Mouse (Mus musculus) neural tube, embryonic 13.5 days (tissue): ENCODE data around the gene P2rx1. TPM values are rescaled to one million over a fixed set of nuclear protein-coding genes. Genes with fewer than 3 reads are reported as not detected.

Experiments used
- ATAC-seq: fragments of 200-750 bp; cut with Nextera tagmentation; 2 replicates; pipeline ENCODE4 v1.8.0; 2017; ENCODE audit warnings: low read depth, mild to moderate bottlenecking, moderate TSS enrichment, moderate library complexity
- H3K27ac ChIP-seq: fragments of 300-500 bp; sonication (generic); replicated peaks from 2 replicates; pipeline ENCODE4 v1.5.1; 2015; ENCODE audit warnings: moderate library complexity, mild to moderate bottlenecking, inconsistent platforms
- H3K27me3 ChIP-seq: fragments of 300-500 bp; sonication (generic); 2 replicates; pipeline ENCODE4 v1.6.1; 2015; ENCODE audit warnings: mild to moderate bottlenecking, inconsistent platforms
- H3K36me3 ChIP-seq: fragments of 300-500 bp; sonication (generic); 2 replicates; pipeline ENCODE4 v1.6.1; 2015; ENCODE audit warnings: mild to moderate bottlenecking, inconsistent platforms
- H3K4me1 ChIP-seq: fragments of 300-500 bp; sonication (generic); replicated peaks from 2 replicates; pipeline ENCODE4 v1.6.1; 2015; ENCODE audit warnings: inconsistent platforms
- H3K4me2 ChIP-seq: fragments of 300-500 bp; sonication (generic); 2 replicates; pipeline ENCODE4 v1.6.1; 2015; ENCODE audit warnings: inconsistent platforms, mild to moderate bottlenecking, moderate library complexity
- H3K4me3 ChIP-seq: fragments of 300-500 bp; sonication (generic); 2 replicates; pipeline ENCODE4 v1.5.1; 2015; ENCODE audit warnings: mild to moderate bottlenecking, inconsistent platforms
- H3K9ac ChIP-seq: fragments of 300-500 bp; sonication (generic); 2 replicates; pipeline ENCODE4 v1.6.1; 2015; ENCODE audit warnings: moderate library complexity, mild to moderate bottlenecking, inconsistent platforms
- H3K9me3 ChIP-seq: fragments of 300-500 bp; sonication (generic); 2 replicates; pipeline ENCODE4 v1.6.1; 2016; ENCODE audit warnings: inconsistent platforms
- WGBS: fragments of 180-500 bp; shearing (Covaris S2); methylation state at CpG from one replicate; pipeline ENCODE4 v1.1.7; 2015; 5-methylcytosine and 5-hydroxymethylcytosine counted together
- polyA plus RNA-seq: library from polyadenylated mRNA; unstranded; fragments of >200 nt; fragmentation: Nextera tagmentation; extraction: Ambion mirVana; gene quantifications from 2 replicates; pipeline ENCODE4 v1.2.1, GENCODE M21; 2015

Gene P2rx1
- polyA plus RNA-seq, 1 experiment from 2014 or later = 0.38 TPM

DNA sequence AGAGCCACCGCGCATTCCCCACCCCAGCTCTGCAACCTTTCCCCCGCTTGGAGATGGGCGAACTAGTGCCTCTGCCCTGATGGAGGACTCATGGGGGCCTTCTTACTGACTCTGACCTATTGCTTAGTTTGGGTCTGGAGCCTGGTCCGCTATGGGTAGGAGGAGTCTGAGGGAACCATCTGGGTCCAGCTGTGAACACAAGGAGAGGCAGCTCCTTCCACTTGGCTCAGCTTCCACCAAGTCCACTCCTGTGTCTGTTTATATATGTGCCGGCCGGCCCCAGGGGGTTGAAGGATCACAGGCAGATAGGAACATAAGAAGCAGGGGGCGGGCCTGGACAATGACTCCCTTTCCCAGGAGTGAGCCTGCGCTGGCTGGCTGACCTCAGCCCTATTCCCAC lies 6.9 kb upstream of the P2rx1 start:
- H3K9me3 ChIP-seq = no peaks in the 10 kb centered on the region
- WGBS = 69% methylated on average over 9 of the region's 9 CpGs
- no peak for ATAC-seq

DNA sequence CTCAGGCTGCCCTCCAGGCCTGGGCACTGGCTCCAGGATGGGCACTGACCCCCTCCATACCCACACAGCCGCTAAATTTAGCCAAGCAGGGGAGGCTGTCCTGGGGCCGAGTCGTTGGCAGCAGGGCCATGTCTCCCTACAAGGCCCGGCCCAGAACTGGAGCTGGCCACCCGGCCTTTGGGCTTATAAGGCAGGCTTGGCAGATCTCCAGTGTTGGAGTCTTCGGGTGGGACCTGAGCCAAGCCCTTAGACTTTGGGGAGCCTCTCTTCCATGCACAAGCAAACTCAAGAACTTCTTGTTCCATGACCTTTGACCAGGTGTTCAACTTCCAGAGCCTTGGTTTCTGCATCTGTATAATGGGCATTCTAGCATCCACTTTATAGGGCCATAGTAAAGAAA lies 2.6 kb upstream of the P2rx1 start:
- Histone ChIP-seq H3K4me3 (no peak overlapping the region), H3K27me3 (no peaks in the 10 kb centered on the region), H3K27ac (no peak overlapping the region), H3K4me1 (no peaks in the 10 kb centered on the region), H3K9me3 (no peaks in the 10 kb centered on the region), H3K9ac (no peak overlapping the region), H3K4me2 (no peak overlapping the region), H3K36me3 (no peaks in the 10 kb centered on the region)
- 91% methylated on average over 6 of the region's 6 CpGs for WGBS
- ATAC-seq = no peak

More for the DNA sequence above, 6.9 kb upstream of the P2rx1 start:
- no peak overlapping the region for H3K4me3 ChIP-seq
- H3K36me3 ChIP-seq = no peaks in the 10 kb centered on the region
- H3K9ac ChIP-seq = no peak overlapping the region
- no peaks in the 10 kb centered on the region; the same call in 1 of the 2 replicates for H3K4me1 ChIP-seq
- no peak overlapping the region for H3K4me2 ChIP-seq
- no peaks in the 10 kb centered on the region for H3K27me3 ChIP-seq
- H3K27ac ChIP-seq = no peak overlapping the region

DNA sequence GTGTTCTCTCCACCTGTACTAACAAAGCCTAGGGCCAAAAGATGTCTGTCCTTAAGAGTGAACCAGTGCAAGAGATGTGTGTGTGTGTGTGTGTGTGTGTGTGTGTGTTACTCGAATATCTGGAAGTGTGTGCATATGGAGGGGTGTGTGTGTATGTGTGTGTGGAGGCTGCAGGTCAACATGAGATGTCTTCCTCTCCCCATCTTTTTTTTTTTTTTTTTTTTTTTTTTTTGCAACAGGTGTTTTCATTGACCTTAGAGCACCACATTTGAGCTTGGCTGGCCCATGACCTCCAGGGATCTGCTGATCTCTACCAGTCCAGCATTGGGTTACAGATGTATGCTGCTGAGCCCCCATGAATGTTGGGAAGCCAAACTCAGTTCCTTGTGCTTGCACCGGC lies 2.1 kb upstream of the P2rx1 start:
- Histone ChIP-seq H3K4me2 (no peak overlapping the region), H3K27me3 (no peaks in the 10 kb centered on the region), H3K9me3 (no peaks in the 10 kb centered on the region), H3K4me1 (no peaks in the 10 kb centered on the region), H3K27ac (no peak overlapping the region), H3K36me3 (no peaks in the 10 kb centered on the region), H3K4me3 (no peak overlapping the region), H3K9ac (no peak overlapping the region)
- WGBS = 94% methylated on average over 2 of the region's 2 CpGs
- no peak for ATAC-seq

DNA sequence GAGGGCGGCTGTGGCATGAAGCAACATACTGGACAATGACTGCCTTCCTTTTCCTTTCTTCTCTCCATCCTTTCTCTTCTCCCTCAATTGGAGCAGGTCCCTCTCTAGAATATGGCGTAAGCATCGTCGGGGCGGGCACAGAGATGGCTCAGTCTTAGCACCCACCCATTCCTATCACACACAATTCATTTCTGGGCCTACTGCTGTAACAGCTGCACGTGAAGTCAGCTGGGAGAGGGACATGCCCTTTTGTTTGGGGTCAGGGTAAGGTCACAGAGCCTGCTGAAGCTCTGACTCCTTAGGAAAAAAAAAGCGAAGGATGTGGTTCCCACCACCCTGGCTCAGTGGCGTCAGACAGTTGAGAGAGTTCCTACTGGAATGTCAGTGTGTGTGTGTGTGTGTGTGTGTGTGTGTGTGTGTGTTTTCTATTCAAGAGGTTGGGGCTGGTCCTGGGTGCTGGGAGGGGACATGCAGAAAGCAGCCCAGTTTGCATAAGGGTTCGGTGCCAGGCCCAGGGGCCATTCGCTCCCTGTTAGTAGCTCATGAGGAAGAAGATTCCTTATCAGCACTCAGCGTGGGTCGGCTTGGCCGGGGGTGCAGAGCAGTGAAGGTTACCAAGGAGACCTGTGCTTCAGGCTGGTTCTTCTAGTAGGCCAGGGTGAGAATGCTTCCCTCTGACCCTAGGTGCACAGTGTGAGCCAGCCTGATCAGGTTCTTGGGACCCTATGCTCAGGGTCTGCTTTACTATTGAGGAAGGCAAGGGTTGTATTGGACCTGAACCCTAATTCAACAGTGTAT lies 1.2 kb upstream of the P2rx1 start:
- ATAC-seq = no peak
- WGBS = 71% methylated on average over 13 of the region's 13 CpGs

DNA sequence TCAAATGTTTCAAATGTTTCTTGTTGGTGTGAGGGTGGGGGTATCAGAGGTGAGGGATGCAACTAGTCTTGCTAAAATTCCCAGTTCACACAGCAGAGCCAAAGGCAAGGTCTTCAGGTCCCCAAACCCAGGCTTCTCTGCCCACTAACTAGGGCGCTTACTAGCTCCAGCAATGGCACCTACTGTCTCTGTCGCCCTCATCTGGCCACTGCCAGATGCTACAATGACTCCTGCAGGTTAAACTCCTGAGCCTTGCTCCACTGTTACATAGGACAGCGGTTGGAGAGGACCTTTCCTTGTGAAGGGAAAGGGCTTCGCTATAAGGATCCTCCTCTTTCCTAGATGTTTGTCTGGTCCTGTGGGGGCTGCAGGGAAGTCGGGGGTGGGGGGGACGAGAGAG lies 2.1 kb downstream of the P2rx1 start:
- no peaks in the 10 kb centered on the region for H3K36me3 ChIP-seq
- 16% methylated on average over 6 of the region's 6 CpGs for WGBS
- no peaks in the 10 kb centered on the region for H3K9me3 ChIP-seq
- H3K4me1 ChIP-seq = no peaks in the 10 kb centered on the region
- H3K4me2 ChIP-seq = no peak overlapping the region
- no peak overlapping the region for H3K9ac ChIP-seq
- H3K27me3 ChIP-seq = no peaks in the 10 kb centered on the region
- no peak for ATAC-seq
- H3K4me3 ChIP-seq = no peak overlapping the region
- H3K27ac ChIP-seq = no peak overlapping the region

More for the DNA sequence above, 1.2 kb upstream of the P2rx1 start:
- Histone ChIP-seq H3K36me3 (no peaks in the 10 kb centered on the region), H3K9ac (no peak overlapping the region), H3K4me2 (no peak overlapping the region), H3K4me3 (no peak overlapping the region), H3K9me3 (no peaks in the 10 kb centered on the region), H3K4me1 (no peaks in the 10 kb centered on the region), H3K27ac (no peak overlapping the region), H3K27me3 (no peaks in the 10 kb centered on the region)

DNA sequence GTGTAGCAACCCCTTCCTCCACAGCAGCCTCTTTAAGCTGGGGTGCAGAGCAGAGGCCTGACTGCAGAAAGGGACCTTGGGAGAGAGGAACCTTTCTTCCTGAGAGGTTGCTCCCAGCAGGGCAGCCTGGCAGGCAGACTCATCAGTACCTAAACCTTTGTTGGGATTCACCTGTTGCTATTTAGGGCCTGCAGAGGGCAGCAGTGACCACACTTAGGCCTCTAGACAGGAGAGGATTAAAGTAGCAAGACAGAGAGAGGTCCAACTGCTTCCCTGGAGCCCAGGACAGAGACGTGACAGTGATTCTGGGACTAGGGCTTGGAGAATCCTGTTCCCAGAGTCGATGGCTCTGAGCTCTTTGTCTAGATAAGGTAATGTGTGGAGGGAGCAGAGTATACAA lies 7.5 kb downstream of the P2rx1 start:
- Histone ChIP-seq H3K9me3 (no peaks in the 10 kb centered on the region), H3K4me2 (no peak overlapping the region), H3K27me3 (peaks cover 8% of the 10 kb centered on the region), H3K9ac (no peak overlapping the region), H3K36me3 (no peaks in the 10 kb centered on the region), H3K4me1 (no peaks in the 10 kb centered on the region), H3K4me3 (no peak overlapping the region), H3K27ac (no peak overlapping the region)
- ATAC-seq = no peak
- 3% methylated on average over 2 of the region's 2 CpGs for WGBS

DNA sequence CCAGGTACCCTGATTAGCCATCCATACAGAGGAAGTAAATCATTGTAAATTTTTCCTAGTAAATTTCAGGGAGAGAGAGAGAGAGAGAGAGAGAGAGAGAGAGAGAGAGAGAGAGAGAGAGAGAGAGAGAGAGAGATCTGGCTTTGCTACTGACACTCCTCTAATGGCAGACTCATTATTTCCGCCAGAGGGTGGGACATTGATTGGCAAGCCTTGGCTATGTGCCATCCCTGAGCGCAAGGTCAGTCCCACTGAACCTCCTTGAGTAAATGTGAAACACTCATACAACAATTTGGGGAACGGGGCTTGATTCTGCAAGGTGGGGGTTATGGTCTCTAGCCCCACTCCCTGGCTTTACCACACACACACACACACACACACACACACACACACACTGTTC lies 8.2 kb downstream of the P2rx1 start:
- peaks cover 8% of the 10 kb centered on the region for H3K27me3 ChIP-seq
- H3K9me3 ChIP-seq = no peaks in the 10 kb centered on the region
- no peaks in the 10 kb centered on the region for H3K36me3 ChIP-seq
- no peak for ATAC-seq
- no peak overlapping the region for H3K9ac ChIP-seq
- no peak overlapping the region for H3K4me3 ChIP-seq
- no peak overlapping the region for H3K4me2 ChIP-seq
- H3K27ac ChIP-seq = no peak overlapping the region
- WGBS = 81% methylated on average over 3 of the region's 3 CpGs
- no peaks in the 10 kb centered on the region for H3K4me1 ChIP-seq

DNA sequence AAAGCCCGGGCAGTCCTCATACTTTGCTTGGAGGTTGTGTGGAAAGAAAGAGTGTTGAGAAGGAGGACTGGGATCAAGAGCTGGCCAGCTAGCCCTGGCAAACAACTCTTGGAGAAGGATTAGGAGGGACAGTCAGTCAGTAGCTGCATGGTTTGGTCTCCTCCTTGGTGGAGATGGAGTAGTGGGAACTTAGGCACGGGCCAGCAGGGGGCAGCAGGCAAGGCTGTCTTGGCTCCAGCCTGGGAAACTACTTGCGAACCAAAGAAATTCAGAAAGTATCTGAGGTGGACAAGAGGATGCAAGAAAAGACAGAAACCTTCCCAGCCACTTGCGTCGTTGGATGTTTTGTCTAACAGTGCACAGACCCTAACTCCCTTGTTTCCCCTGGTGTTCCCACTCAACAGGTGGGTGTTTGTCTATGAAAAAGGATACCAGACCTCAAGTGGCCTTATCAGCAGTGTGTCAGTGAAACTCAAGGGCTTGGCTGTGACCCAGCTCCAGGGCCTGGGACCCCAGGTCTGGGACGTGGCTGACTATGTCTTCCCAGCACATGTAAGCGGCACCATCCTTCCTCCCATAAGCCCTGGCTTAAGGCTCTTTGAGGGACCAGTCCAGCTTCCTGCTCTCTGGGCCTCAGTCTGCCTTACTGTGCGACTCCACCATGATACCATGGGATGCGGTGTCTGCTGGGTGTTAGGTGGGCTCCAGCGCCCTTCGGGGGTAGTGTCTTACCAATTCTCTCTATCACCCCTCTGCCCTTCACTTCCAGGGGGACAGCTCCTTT lies 9.0 kb downstream of the P2rx1 start:
- H3K27me3 ChIP-seq = peaks cover 8% of the 10 kb centered on the region
- WGBS = 65% methylated on average over 11 of the region's 11 CpGs
- no peak overlapping the region for H3K27ac ChIP-seq
- ATAC-seq = no peak
- no peak overlapping the region for H3K4me3 ChIP-seq
- no peaks in the 10 kb centered on the region for H3K9me3 ChIP-seq
- no peaks in the 10 kb centered on the region for H3K36me3 ChIP-seq
- no peak overlapping the region for H3K9ac ChIP-seq
- no peak overlapping the region for H3K4me2 ChIP-seq
- no peaks in the 10 kb centered on the region for H3K4me1 ChIP-seq

DNA sequence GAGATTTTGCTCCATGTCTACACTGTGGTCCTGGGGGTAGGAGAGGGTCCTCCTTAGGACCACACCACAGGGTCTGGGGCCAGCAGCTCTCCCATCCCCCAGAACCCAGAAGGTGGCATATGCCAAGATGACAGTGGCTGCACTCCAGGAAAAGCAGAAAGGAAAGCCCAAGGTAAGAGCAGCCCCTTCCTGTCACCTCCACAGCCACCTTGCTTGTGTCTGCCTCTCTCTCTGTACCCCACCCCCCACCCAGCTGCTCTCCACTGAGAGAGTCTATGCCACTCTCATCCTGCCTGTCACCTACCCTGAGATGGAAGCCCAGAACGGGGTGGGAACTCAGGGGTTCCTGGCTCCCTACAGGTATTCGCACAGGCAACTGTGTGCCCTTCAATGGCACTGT lies 9.9 kb downstream of the P2rx1 start:
- Histone ChIP-seq H3K9ac (no peak overlapping the region), H3K4me1 (no peaks in the 10 kb centered on the region), H3K27ac (no peak overlapping the region), H3K27me3 (peaks cover 8% of the 10 kb centered on the region), H3K4me2 (no peak overlapping the region), H3K4me3 (no peak overlapping the region), H3K9me3 (no peaks in the 10 kb centered on the region), H3K36me3 (no peaks in the 10 kb centered on the region)
- no peak for ATAC-seq
- 66% methylated on average over 2 of the region's 2 CpGs for WGBS

DNA sequence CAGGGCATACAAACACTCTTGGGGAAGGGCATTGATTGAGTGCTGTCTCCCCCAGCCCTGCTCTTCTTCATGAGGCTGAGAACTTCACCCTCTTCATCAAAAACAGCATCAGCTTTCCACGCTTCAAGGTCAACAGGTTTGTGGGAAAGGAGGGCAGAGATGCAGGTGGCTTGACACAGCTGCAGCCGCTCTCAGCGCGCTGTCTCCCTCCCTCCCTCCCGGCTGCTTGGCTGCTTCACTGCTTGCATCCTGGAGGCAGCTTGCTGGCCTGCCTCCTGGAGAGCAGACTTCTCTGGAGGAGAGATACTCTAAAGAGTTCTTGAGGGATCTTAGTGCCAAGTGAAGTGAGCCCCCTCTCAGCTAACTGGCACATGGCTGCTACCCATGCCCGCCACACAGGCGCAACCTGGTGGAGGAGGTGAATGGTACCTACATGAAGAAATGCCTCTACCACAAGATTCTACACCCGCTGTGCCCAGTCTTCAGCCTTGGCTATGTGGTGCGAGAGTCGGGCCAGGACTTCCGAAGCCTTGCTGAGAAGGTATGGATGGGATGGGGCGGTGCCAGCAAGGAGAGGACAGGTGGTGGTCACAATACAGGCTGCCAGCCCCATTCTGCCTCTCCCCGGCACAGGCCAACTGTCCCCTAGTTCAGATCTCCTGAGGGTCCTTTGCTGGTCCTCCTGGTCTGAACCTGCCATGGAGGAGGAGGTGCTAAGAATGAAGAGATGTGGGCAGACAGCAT lies 10.8 kb downstream of the P2rx1 start:
- ATAC-seq = no peak
- no peak overlapping the region for H3K27ac ChIP-seq
- no peak overlapping the region for H3K4me2 ChIP-seq
- H3K36me3 ChIP-seq = no peaks in the 10 kb centered on the region
- peaks cover 8% of the 10 kb centered on the region for H3K27me3 ChIP-seq
- no peak overlapping the region for H3K4me3 ChIP-seq
- H3K9ac ChIP-seq = no peak overlapping the region
- 0 out of 2 replicates have a peak, but pooled peaks cover under 1% of the 10 kb centered on the region for H3K4me1 ChIP-seq
- WGBS = 58% methylated on average over 13 of the region's 13 CpGs
- H3K9me3 ChIP-seq = no peaks in the 10 kb centered on the region

DNA sequence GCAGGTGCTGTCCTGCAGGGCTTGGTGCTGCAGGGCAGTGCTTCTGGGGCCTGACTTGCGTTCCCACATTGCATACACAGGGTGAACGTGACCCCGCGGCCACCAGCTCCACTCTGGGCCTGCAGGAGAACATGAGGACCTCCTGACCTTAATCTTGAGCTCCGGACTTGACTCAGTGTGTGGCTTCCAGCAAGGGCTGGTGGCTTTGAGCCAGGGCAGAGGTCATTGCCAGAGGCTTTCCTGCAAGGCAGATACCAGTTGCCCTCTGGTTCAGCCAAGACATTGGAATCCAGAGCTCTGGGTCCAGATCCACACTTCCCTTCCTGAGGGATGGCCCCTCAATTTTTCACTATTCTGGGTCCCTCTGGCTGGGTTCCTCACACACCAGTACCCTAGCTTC lies 15.1 kb downstream of the P2rx1 start:
- Histone ChIP-seq H3K4me2 (no peak overlapping the region), H3K4me1 (peaks cover 16% of the 10 kb centered on the region), H3K9ac (no peak overlapping the region), H3K36me3 (no peaks in the 10 kb centered on the region), H3K9me3 (no peaks in the 10 kb centered on the region), H3K4me3 (no peak overlapping the region), H3K27ac (no peak overlapping the region), H3K27me3 (peaks cover 20% of the 10 kb centered on the region)
- ATAC-seq = no peak
- 77% methylated on average over 5 of the region's 5 CpGs for WGBS

DNA sequence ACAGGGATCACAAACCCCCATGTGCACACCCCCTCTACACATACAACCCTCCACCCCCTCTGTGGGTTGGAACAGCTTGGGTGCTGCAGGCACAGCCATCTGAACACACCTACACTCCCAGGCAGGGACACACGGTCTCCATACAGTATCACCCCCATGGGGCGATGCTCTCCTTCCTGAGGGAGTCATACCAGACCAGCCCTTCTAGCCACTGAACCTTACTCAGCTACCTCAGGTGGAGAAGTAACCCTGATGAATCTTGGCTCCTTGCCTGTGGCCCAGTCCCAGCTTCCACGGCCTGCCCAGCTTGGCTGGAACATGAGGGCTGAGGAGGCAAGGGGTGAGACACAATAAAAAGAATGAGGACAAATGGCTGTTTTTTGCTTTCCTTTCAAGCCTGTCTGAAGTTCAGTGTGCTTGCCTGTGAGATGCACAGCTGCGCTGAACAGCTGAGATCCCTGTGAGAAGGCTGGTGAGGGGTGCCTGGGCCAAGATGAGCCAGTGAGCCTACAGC lies 16.0 kb downstream of the P2rx1 start:
- Histone ChIP-seq H3K27ac (no peak overlapping the region; the same call in 1 of the 2 replicates), H3K27me3 (peaks cover 19% of the 10 kb centered on the region), H3K4me1 (peaks cover 23% of the 10 kb centered on the region), H3K36me3 (no peaks in the 10 kb centered on the region), H3K4me2 (no peak overlapping the region), H3K9me3 (no peaks in the 10 kb centered on the region), H3K9ac (no peak overlapping the region), H3K4me3 (no peak overlapping the region)
- no peak for ATAC-seq
- WGBS = 72% methylated on average over 4 of the region's 4 CpGs
